Mouse (Mus musculus) heart, postnatal 0 days (tissue): ENCODE data around the gene Eya3. TPM values are rescaled to one million over a fixed set of nuclear protein-coding genes. Genes with fewer than 3 reads are reported as not detected.

ENCODE experiments used
- ATAC-seq: fragments of 200-750 bp; cut with Nextera tagmentation; 2 replicates; pipeline ENCODE4 v1.8.0; 2017; ENCODE audit warnings: low read depth, moderate number of reproducible peaks, moderate library complexity; ENCODE audit not compliant: insufficient read depth
- DNase-seq: peaks from one replicate; pipeline ENCODE4 v3.0.0-alpha.2; 2016; ENCODE audit warnings: low spot score
- H3K27ac ChIP-seq: fragments of 300-500 bp; sonication (generic); 2 replicates; pipeline ENCODE4 v1.5.1; 2014; ENCODE audit warnings: low read depth, mild to moderate bottlenecking
- H3K27me3 ChIP-seq: fragments of 300-500 bp; sonication (generic); 2 replicates; pipeline ENCODE4 v1.6.1; 2014; ENCODE audit warnings: low read length, mixed read lengths; ENCODE audit not compliant: control insufficient read depth, insufficient read depth
- H3K36me3 ChIP-seq: fragments of 300-500 bp; sonication (generic); replicated peaks from 2 replicates; pipeline ENCODE4 v1.6.1; 2014; ENCODE audit warnings: low read length, mixed read lengths; ENCODE audit not compliant: control insufficient read depth, insufficient read depth
- H3K4me1 ChIP-seq: fragments of 300-500 bp; sonication (generic); 2 replicates; pipeline ENCODE4 v1.6.1; 2014; ENCODE audit warnings: antibody characterized with exemption; ENCODE audit not compliant: control insufficient read depth, insufficient read depth
- H3K4me2 ChIP-seq: fragments of 300-500 bp; sonication (generic); 2 replicates; pipeline ENCODE4 v1.6.1; 2014; ENCODE audit warnings: low read depth, mild to moderate bottlenecking, low read length, moderate library complexity
- H3K4me3 ChIP-seq: fragments of 300-500 bp; sonication (generic); 2 replicates; pipeline ENCODE4 v1.5.1; 2014; ENCODE audit warnings: low read depth, low read length
- H3K9ac ChIP-seq: fragments of 300-500 bp; sonication (generic); replicated peaks from 2 replicates; pipeline ENCODE4 v1.6.1; 2014; ENCODE audit warnings: low read depth, low read length, mixed read lengths
- H3K9me3 ChIP-seq: fragments of 300-500 bp; sonication (generic); replicated peaks from 2 replicates; pipeline ENCODE4 v1.6.1; 2016; ENCODE audit warnings: low read length; ENCODE audit not compliant: control insufficient read depth
- CTCF ChIP-seq: IDR thresholded peaks from 2 replicates; pipeline ENCODE4 v1.5.1; 2016; ENCODE audit warnings: antibody characterized with exemption, control low read depth, low read depth
- EP300 ChIP-seq: IDR thresholded peaks from 2 replicates; pipeline ENCODE4 v1.6.1; 2016; ENCODE audit warnings: antibody characterized with exemption, low read depth
- WGBS: fragments of 180-500 bp; shearing (Covaris S2); extraction: QIAGEN DNeasy Blood & Tissue Kit; methylation state at CpG from one replicate; pipeline ENCODE4 v1.1.7; 2014; 5-methylcytosine and 5-hydroxymethylcytosine counted together
- polyA plus RNA-seq: library from polyadenylated mRNA; unstranded; fragments of >200 nt; fragmentation: Nextera tagmentation; extraction: Ambion mirVana; gene quantifications from 2 replicates; pipeline ENCODE4 v1.2.1, GENCODE M21; 2015
- total RNA-seq: library from RNA; depleted of rRNA; stranded (reverse); fragments of >200 nt; gene quantifications from 2 replicates; pipeline ENCODE4 v1.2.3, GENCODE M21; 2014; ENCODE audit warnings: low replicate concordance

The Eya3 gene
- total and polyA plus RNA-seq, 2 experiments from 2014 or later: 14.0 to 54.6 TPM

- peaks cover 10% of the 10 kb centered on the region for H3K4me1 ChIP-seq
- TF ChIP-seq CTCF: no peak
- no peak for TF ChIP-seq EP300
- WGBS: 67% methylated on average over 5 of the region's 5 CpGs
- H3K4me2 ChIP-seq: no peak overlapping the region
- H3K27me3 ChIP-seq: no peaks in the 10 kb centered on the region
- H3K36me3 ChIP-seq: peaks cover 23% of the 10 kb centered on the region
- no peak overlapping the region for H3K9ac ChIP-seq
- no peaks in the 10 kb centered on the region for H3K9me3 ChIP-seq
- DNase-seq (no peak), ATAC-seq (no peak)
- H3K27ac ChIP-seq: no peak overlapping the region
- no peak overlapping the region for H3K4me3 ChIP-seq
Observed at GRCm38 (mm10) chr4:132655290-132655689, 16.5 kb downstream of the Eya3 start.

GRCm38 (mm10) chr4:132659106-132659505 lies 20.3 kb downstream of the Eya3 start:
- Histone ChIP-seq H3K4me1 (no peaks in the 10 kb centered on the region), H3K27me3 (no peaks in the 10 kb centered on the region), H3K9ac (no peak overlapping the region), H3K27ac (no peak overlapping the region), H3K36me3 (peaks cover 33% of the 10 kb centered on the region), H3K4me3 (no peak overlapping the region), H3K4me2 (no peak overlapping the region), H3K9me3 (no peaks in the 10 kb centered on the region)
- TF ChIP-seq EP300 (no peak), CTCF (no peak)
- ATAC-seq (no peak), DNase-seq (no peak)
- WGBS: 82% methylated on average over 7 of the region's 7 CpGs

- Histone ChIP-seq H3K27me3 (no peaks in the 10 kb centered on the region), H3K4me1 (no peaks in the 10 kb centered on the region), H3K36me3 (peaks cover 68% of the 10 kb centered on the region), H3K27ac (no peak overlapping the region), H3K4me3 (no peak overlapping the region), H3K9me3 (no peaks in the 10 kb centered on the region), H3K4me2 (no peak overlapping the region), H3K9ac (no peak overlapping the region)
- TF ChIP-seq CTCF (no peak), EP300 (no peak)
- ATAC-seq (no peak), DNase-seq (no peak)
- WGBS: 93% methylated on average over 5 of the region's 5 CpGs
Observed at GRCm38 (mm10) chr4:132672697-132673096, 33.9 kb downstream of the Eya3 start.

GRCm38 (mm10) chr4:132676771-132677539 lies 38.2 kb downstream of the Eya3 start:
- H3K9me3 ChIP-seq: no peaks in the 10 kb centered on the region

GRCm38 (mm10) chr4:132689634-132690033 lies 50.8 kb downstream of the Eya3 start:
- H3K9ac ChIP-seq: no peak overlapping the region
- H3K36me3 ChIP-seq: peaks cover 55% of the 10 kb centered on the region
- no peak overlapping the region for H3K4me3 ChIP-seq
- H3K9me3 ChIP-seq: no peaks in the 10 kb centered on the region
- no peak for DNase-seq
- 62% methylated on average over 2 of the region's 2 CpGs for WGBS
- no peak overlapping the region for H3K27ac ChIP-seq
- TF ChIP-seq CTCF: no peak
- no peak for TF ChIP-seq EP300
- no peaks in the 10 kb centered on the region for H3K27me3 ChIP-seq
- ATAC-seq: no peak
- no peak overlapping the region for H3K4me2 ChIP-seq
- no peaks in the 10 kb centered on the region for H3K4me1 ChIP-seq

More at GRCm38 (mm10) chr4:132676771-132677539, 38.2 kb downstream of the Eya3 start:
- Histone ChIP-seq H3K4me1 (no peaks in the 10 kb centered on the region), H3K36me3 (peaks cover 66% of the 10 kb centered on the region), H3K4me3 (no peak overlapping the region), H3K27me3 (no peaks in the 10 kb centered on the region), H3K9ac (no peak overlapping the region), H3K27ac (no peak overlapping the region), H3K4me2 (no peak overlapping the region)
- DNase-seq (peak; percentile 21), ATAC-seq (peak; percentile 70; the same call in 1 of the 2 replicates)
- peak; percentile 72 for TF ChIP-seq CTCF
- no peak for TF ChIP-seq EP300
- WGBS: 76% methylated on average over 7 of the region's 7 CpGs

GRCm38 (mm10) chr4:132693366-132693765 lies 54.6 kb downstream of the Eya3 start:
- Histone ChIP-seq H3K4me2 (no peak overlapping the region), H3K9me3 (no peaks in the 10 kb centered on the region), H3K27ac (no peak overlapping the region), H3K36me3 (peaks cover 66% of the 10 kb centered on the region), H3K9ac (no peak overlapping the region), H3K4me3 (no peak overlapping the region), H3K27me3 (no peaks in the 10 kb centered on the region), H3K4me1 (no peaks in the 10 kb centered on the region)
- 91% methylated on average over 3 of the region's 3 CpGs for WGBS
- TF ChIP-seq CTCF (no peak), EP300 (no peak)
- DNase-seq (no peak), ATAC-seq (no peak)
